Mouse (Mus musculus) hindbrain, embryonic 14.5 days (tissue): Measurements from ENCODE around the gene Hoxa4. TPM values are rescaled to one million over a fixed set of nuclear protein-coding genes. Genes with fewer than 3 reads are reported as not detected.

Source experiments
- ATAC-seq: fragments of 200-750 bp; cut with Nextera tagmentation; 2 replicates; pipeline ENCODE4 v1.8.0; 2017; ENCODE audit warnings: moderate number of reproducible peaks, mild to moderate bottlenecking, moderate TSS enrichment, moderate library complexity; ENCODE audit not compliant: low FRiP score
- DNase-seq: peaks from one replicate; pipeline ENCODE4 v3.0.0-alpha.2; 2015; ENCODE audit warnings: low spot score
- H3K27ac ChIP-seq: fragments of 300-500 bp; sonication (generic); 2 replicates; pipeline ENCODE4 v1.5.1; 2014; ENCODE audit warnings: mild to moderate bottlenecking, moderate library complexity
- H3K27me3 ChIP-seq: fragments of 300-500 bp; sonication (generic); 2 replicates; pipeline ENCODE4 v1.6.1; 2014; ENCODE audit warnings: mild to moderate bottlenecking, low read length, mixed read lengths; ENCODE audit not compliant: control insufficient read depth, insufficient read depth
- H3K36me3 ChIP-seq: fragments of 300-500 bp; sonication (generic); replicated peaks from 2 replicates; pipeline ENCODE4 v1.6.1; 2014; ENCODE audit not compliant: control insufficient read depth, insufficient read depth
- H3K4me1 ChIP-seq: fragments of 300-500 bp; sonication (generic); replicated peaks from 2 replicates; pipeline ENCODE4 v1.6.1; 2014; ENCODE audit warnings: antibody characterized with exemption, low read length, mixed read lengths; ENCODE audit not compliant: control insufficient read depth, insufficient read depth
- H3K4me2 ChIP-seq: fragments of 300-500 bp; sonication (generic); replicated peaks from 2 replicates; pipeline ENCODE4 v1.6.1; 2014; ENCODE audit warnings: mild to moderate bottlenecking, moderate library complexity
- H3K4me3 ChIP-seq: fragments of 300-500 bp; sonication (generic); replicated peaks from 2 replicates; pipeline ENCODE4 v1.5.1; 2014; ENCODE audit warnings: mild to moderate bottlenecking, low read length
- H3K9ac ChIP-seq: fragments of 300-500 bp; sonication (generic); 2 replicates; pipeline ENCODE4 v1.6.1; 2014
- H3K9me3 ChIP-seq: fragments of 300-500 bp; sonication (generic); 2 replicates; pipeline ENCODE4 v1.6.1; 2016; ENCODE audit warnings: low read length; ENCODE audit not compliant: control insufficient read depth
- WGBS: fragments of 180-500 bp; shearing (Covaris S2); extraction: QIAGEN DNeasy Blood & Tissue Kit; methylation state at CpG from one replicate; pipeline ENCODE4 v1.1.7; 2014; 5-methylcytosine and 5-hydroxymethylcytosine counted together
- polyA plus RNA-seq: library from polyadenylated mRNA; unstranded; fragments of >200 nt; fragmentation: Nextera tagmentation; extraction: Ambion mirVana; gene quantifications from 2 replicates; pipeline ENCODE4 v1.2.1, GENCODE M21; 2014

Hoxa4 gene
- polyA plus RNA-seq, 1 experiment from 2014 or later: 22.5 TPM

DNA sequence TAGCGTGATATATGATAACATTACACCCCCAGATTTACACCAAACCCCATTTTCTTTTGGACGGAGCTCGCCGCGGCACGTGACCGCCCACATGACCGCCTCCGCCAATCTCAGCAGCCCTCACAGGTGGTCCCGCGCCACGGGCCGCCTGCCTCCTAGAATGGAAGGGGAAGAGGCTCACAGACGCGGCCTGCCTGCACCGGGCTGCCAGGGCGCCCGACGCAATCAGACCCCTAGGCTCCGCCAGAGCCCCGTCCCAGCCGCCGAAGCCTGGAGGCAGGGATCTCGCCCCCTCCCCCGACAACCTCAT is 25.9 kb upstream of the Hoxa4 start:
- ATAC-seq (no peak), DNase-seq (no peak)
- peak overlapping the region; percentile 33 for H3K4me2 ChIP-seq
- WGBS: under 1% methylated on average over 25 of the region's 25 CpGs
- no peaks in the 10 kb centered on the region for H3K9me3 ChIP-seq
- 0 out of 2 replicates have a peak, but pooled peaks cover 4% of the 10 kb centered on the region for H3K4me1 ChIP-seq
- H3K4me3 ChIP-seq: peak overlapping the region; percentile 22
- H3K9ac ChIP-seq: no peak overlapping the region
- no peaks in the 10 kb centered on the region for H3K36me3 ChIP-seq
- H3K27me3 ChIP-seq: peaks cover 100% of the 10 kb centered on the region
- no peak overlapping the region for H3K27ac ChIP-seq

DNA sequence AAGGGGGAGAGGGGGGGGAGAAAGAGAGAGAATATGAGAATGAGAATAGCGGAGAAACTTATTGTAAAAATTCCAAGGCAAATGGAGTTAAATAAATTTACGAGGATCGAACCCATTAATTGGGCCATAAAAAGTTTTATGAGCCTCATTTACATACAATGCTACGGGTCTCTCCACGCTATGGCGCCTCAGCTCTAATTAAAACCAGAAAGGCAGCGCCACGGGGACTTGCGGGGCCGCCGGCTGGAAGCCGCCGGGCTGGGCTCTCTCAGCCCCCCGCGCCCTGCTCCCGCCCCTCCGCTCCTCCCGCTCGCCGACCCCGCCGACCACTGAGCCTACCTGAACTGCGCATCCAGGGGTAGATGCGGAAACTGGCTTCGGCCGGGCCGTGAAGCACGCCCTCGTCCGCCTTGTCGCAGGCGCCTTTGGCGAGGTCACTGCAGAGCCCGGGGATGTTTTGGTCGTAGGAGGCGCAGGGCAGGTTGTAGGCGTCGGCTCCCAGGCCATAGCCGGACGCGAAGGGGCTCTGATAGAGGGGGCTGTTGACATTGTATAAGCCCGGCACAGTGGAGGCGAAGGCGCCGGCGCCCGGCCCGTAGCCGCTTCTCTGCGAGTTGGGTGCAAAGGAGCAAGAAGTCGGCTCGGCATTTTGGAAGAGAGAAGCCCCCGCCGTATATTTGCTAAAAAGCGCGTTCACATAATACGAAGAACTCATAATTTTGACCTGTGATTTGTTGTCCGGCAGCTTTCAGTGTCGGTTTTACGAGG is 25.3 kb upstream of the Hoxa4 start:
- Histone ChIP-seq H3K9ac (no peak overlapping the region), H3K4me2 (peak overlapping the region; percentile 33), H3K4me3 (peak overlapping the region; percentile 22), H3K9me3 (no peaks in the 10 kb centered on the region), H3K27ac (no peak overlapping the region), H3K36me3 (no peaks in the 10 kb centered on the region), H3K27me3 (peaks cover 100% of the 10 kb centered on the region), H3K4me1 (0 out of 2 replicates have a peak, but pooled peaks cover 4% of the 10 kb centered on the region)
- ATAC-seq (no peak), DNase-seq (no peak)
- WGBS: 2% methylated on average over 60 of the region's 60 CpGs

DNA sequence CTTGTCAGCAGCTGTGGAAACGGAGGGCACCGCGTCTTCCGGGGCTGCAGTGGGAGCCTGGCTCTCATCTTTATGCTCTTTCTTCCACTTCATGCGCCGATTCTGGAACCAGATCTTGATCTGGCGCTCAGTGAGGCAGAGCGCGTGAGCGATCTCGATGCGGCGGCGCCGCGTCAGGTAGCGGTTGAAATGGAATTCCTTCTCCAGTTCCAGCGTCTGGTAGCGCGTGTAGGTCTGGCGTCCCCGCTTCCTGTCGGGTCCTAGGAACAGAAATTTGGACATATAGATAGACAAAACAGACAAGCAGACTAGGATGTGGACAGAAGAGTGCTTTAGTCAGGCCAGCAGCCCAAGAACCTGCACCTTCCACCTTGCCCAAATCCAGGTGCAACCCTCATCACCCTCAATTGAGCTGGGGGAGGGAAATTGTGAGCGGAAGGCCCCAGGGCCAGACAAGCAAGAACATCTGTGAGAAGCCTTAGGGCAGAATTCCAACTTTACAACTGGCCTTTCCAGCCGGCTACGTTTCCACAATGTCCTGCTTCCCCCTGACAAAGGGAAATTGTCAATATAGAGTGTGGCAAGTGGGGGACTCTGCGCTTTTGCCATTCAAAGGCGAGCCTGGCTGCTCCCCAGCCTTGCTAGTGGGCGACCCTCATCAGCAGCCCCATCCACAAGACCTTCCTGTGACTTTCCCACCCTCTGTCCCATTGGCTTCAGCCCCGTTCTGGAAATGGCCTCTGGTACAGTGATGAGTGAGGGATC is 24.4 kb upstream of the Hoxa4 start:
- H3K27me3 ChIP-seq: peaks cover 100% of the 10 kb centered on the region
- no peak overlapping the region for H3K4me3 ChIP-seq
- DNase-seq (no peak), ATAC-seq (no peak)
- no peaks in the 10 kb centered on the region for H3K4me1 ChIP-seq
- H3K27ac ChIP-seq: no peak overlapping the region
- WGBS: 2% methylated on average over 30 of the region's 30 CpGs
- peak overlapping the region; percentile 8; the same call in 1 of the 2 replicates for H3K4me2 ChIP-seq
- H3K9me3 ChIP-seq: no peaks in the 10 kb centered on the region
- no peak overlapping the region for H3K9ac ChIP-seq
- no peaks in the 10 kb centered on the region for H3K36me3 ChIP-seq

DNA sequence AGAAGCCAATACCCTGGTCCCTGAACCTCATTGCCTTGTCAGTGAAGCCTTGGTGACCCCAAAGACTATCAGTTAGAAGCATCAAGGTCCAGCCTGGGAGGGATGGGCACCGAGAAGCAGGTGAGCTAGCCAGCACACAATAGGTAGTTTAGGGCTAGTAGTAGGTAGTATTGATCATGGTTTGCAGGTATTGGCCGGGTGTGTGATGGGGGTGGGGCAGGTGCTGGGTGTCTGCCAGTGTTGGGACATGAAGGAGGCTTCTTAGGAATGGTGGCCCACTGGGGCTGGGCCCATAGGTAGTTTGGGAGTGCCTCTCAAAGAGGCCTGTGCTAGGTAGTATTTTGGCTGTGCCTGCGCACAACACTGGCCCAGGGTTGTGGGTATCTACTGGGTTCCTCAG is 23.5 kb upstream of the Hoxa4 start:
- no peak overlapping the region for H3K4me2 ChIP-seq
- no peak overlapping the region for H3K27ac ChIP-seq
- no peaks in the 10 kb centered on the region for H3K9me3 ChIP-seq
- DNase-seq (no peak), ATAC-seq (no peak)
- H3K27me3 ChIP-seq: peaks cover 99% of the 10 kb centered on the region
- 4% methylated on average over 3 of the region's 3 CpGs for WGBS
- no peaks in the 10 kb centered on the region for H3K36me3 ChIP-seq
- no peak overlapping the region for H3K9ac ChIP-seq
- H3K4me3 ChIP-seq: no peak overlapping the region
- no peaks in the 10 kb centered on the region for H3K4me1 ChIP-seq

DNA sequence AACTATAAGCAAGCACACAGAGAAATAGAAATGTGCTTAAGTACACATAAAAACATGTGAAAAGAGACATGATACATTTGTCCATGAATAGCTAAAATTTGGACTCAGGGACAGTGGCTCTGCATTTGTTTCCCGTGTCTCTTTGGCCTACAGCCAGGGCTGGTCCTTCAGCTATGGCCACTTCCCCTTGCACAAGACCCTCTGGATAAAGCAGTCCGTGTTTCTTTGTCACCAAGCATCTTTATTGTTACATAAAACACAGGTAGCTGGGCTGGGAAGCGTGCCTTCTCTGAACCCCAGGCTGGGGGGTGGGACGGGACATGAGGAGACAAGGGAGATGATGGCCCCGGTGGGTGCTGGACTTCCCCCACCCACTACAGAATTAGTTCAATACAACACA is 22.7 kb upstream of the Hoxa4 start:
- no peak overlapping the region for H3K27ac ChIP-seq
- H3K27me3 ChIP-seq: peaks cover 99% of the 10 kb centered on the region
- no peak overlapping the region for H3K4me2 ChIP-seq
- no peaks in the 10 kb centered on the region for H3K4me1 ChIP-seq
- H3K36me3 ChIP-seq: no peaks in the 10 kb centered on the region
- no peaks in the 10 kb centered on the region for H3K9me3 ChIP-seq
- 15% methylated on average over 5 of the region's 5 CpGs for WGBS
- H3K9ac ChIP-seq: no peak overlapping the region
- no peak overlapping the region for H3K4me3 ChIP-seq
- DNase-seq: no peak
- ATAC-seq: no peak

DNA sequence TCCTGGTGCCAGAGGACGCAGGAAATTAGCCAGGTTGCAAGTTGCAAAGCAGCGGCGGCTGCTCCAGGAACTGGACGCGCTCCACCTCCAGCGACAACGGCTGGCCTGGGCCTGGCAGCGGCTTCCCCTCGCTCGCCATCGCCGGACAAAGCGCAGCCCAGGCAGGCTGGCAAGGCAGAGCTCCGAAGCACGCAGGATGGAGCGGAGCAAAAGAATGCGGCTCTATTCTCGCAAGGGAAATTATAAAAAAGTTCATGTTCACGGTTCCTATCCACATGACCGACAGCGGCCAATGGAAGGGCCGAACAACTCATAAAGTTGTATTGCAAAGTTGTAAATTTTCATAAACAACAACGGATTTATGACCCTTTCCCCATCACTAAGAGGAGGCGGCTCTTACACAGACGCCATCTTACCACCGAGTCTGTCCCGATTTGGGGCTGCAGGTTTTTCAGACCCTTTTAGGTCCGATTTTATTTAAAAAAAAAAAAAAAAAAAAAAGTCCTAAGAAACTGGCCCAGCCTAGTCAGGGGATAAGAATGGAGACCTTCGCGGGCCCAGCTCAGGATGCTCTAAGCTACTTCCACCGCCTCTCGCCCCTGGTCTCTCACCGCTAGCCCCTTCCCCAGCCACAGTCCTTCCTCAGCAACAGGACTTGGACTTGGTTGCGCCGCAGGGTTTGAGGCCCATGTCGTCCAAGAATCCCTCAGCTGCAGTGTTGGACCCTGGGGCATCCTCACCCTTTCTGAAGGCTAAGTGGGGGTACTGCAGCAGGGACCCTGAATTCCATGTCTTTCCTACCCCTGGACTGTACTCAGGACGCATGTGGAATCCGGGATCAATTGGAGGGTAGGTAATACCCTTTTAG is 21.8 kb upstream of the Hoxa4 start, which contains the start of the genes Hoxa3 and Gm28308:
Hoxa3 (minus strand) TSS at position 218 of the 868 bp plus-strand sequence.
Gm28308 (minus strand) TSS at position 221 of the 868 bp plus-strand sequence.
- Histone ChIP-seq H3K4me3 (peak within 1 kb of the TSS; percentile 13; the same call in 1 of the 2 replicates), H3K9me3 (no peaks in the 10 kb centered on the region), H3K36me3 (no peaks in the 10 kb centered on the region), H3K4me2 (peak within 1 kb of the TSS; percentile 15), H3K4me1 (no peaks in the 10 kb centered on the region), H3K27me3 (peaks cover 99% of the 10 kb centered on the region), H3K27ac (no peak within 1 kb of the TSS; the same call in 1 of the 2 replicates), H3K9ac (no peak within 1 kb of the TSS)
- 4% methylated on average over 38 of the region's 38 CpGs for WGBS
- ATAC-seq (no peak), DNase-seq (no peak)

DNA sequence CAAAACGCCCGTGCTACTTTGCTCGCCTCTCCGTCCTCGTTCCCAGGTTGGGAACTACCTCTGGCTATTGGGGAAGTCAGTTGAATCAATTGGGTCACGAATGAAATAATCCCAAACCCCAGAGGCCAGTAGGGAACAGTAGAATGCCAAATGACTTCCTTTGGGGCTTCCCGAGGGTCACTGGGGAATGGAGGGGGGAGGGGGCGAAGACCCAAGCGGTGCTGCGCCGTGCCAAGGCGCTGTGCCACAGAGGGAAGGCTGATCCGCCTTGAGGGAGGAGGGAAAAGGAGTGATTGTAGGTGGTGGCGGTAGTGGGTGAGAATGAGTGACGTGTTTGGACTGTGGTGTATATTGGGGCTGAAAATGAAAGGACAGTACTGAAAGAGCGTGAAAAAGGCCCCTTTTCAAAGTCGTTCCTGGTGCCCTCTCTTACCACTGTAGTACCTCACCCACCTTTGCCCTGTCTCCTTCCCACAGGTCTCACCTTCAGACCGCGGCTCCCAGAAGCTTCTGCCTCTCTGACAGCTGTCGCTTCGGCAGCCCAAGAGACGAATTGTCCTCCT is 21.1 kb upstream of the Hoxa4 start:
- no peaks in the 10 kb centered on the region for H3K4me1 ChIP-seq
- no peaks in the 10 kb centered on the region for H3K36me3 ChIP-seq
- peak overlapping the region; percentile 15 for H3K4me2 ChIP-seq
- no peak overlapping the region for H3K9ac ChIP-seq
- no peak for ATAC-seq
- no peak for DNase-seq
- WGBS: 3% methylated on average over 22 of the region's 22 CpGs
- H3K27me3 ChIP-seq: peaks cover 98% of the 10 kb centered on the region
- no peak overlapping the region; the same call in 1 of the 2 replicates for H3K27ac ChIP-seq
- no peaks in the 10 kb centered on the region for H3K9me3 ChIP-seq
- H3K4me3 ChIP-seq: peak overlapping the region; percentile 13; the same call in 1 of the 2 replicates

DNA sequence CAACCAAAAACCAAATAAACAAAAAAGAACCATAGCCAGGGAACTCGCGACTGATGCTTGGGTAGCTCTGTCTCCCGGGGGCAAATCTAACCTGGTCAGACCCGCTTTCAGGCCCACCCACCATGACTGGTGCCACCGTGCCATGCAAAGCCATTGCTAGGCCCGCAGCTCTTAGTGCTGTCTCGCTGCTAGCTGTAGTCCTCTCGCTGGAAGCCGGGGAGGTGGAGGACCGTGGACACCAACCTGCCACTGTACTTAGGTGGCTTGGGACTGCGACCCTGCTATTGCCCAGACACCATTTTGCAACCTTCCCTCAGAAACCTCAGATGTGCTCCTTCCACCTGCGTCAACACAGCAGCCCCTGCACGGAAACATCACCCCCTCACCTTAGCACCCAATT is 20.4 kb upstream of the Hoxa4 start:
- no peaks in the 10 kb centered on the region for H3K36me3 ChIP-seq
- 6% methylated on average over 13 of the region's 13 CpGs for WGBS
- H3K9ac ChIP-seq: no peak overlapping the region
- peak overlapping the region; percentile 21; the same call in 1 of the 2 replicates for H3K27ac ChIP-seq
- H3K27me3 ChIP-seq: peaks cover 98% of the 10 kb centered on the region
- DNase-seq: no peak
- H3K4me2 ChIP-seq: peak overlapping the region; percentile 81
- no peaks in the 10 kb centered on the region for H3K9me3 ChIP-seq
- H3K4me3 ChIP-seq: peak overlapping the region; percentile 13
- no peak for ATAC-seq
- no peaks in the 10 kb centered on the region for H3K4me1 ChIP-seq
